Mouse (Mus musculus) small intestine, adult 2 months (tissue): ENCODE results near the gene Slc7a5.

ENCODE experiments used
- CTCF ChIP-seq: fragments of 200-500 bp; IDR thresholded peaks from 2 replicates; pipeline ENCODE4 v1.5.1; 2012; ENCODE audit warnings: low read depth, mild to moderate bottlenecking, control low read depth, inconsistent platforms, low read length, moderate library complexity, mixed read lengths; ENCODE audit not compliant: insufficient replicate concordance, insufficient read length; ENCODE audit errors: extremely low read depth
- POLR2A ChIP-seq: fragments of 200-500 bp; IDR thresholded peaks from 2 replicates; pipeline ENCODE4 v1.6.1; 2012; ENCODE audit warnings: low read depth, mild to moderate bottlenecking, control low read depth, inconsistent platforms, low read length, moderate library complexity

DNA sequence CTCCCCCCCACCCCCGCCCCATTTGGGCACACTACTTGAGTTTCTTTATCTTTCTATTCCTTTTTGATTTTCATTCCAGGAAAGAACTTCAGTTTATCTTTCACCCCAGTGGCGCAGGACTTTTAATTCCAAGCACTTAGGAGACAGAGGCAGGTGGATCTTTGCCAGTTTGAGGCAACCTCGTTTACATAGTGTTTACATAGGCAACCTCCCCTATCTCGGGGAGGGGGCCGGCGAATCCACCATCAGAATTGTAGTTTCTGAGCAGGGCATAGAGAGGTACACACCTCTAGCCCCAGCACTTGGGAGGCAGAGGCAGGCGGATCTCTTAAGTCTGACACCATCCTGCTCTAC, 44.1 kb upstream of the Slc7a5 start:
- TF ChIP-seq POLR2A (no peak), CTCF (no peak)
